Mouse (Mus musculus): ENCODE measurements at regions not wholly inside any gene's neighbourhood (a gene's known extent, or its start where the extent isn't known, plus 50 kb on each side); places are given as distances from the start of the nearest gene placed in this dataset.
"Not testable (repeated sequence)": the region's sequence is repeated elsewhere in the genome, so short reads cannot be mapped to it uniquely, and the experiment has no call there.

DNA sequence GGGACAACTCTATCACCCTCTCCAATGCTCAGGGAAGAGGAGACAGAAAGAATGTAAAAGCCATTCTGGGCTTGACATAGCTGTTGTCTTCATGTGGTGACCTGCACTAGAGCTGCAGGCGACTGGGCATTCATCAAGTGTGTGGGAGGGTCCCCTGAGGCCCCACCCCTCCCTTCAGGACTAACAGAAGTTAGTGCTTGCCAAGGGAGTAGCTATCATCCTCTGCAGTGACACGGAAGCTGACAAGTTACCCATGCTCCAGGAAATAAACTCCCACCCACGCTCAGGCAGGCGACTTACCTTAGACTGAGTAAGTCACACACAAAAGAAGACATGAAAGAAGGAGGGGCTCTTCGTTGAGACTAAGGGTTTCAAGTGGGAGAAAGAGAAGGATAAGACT lies 114.0 kb upstream of the Adgrf1 start:
- H3K79me3 ChIP-seq (ENCODE audit: low read depth) = no peaks in the 10 kb centered on the region
- no peak overlapping the region for H3K4me3 ChIP-seq (ENCODE audit: insufficient read depth, poor library complexity, severe bottlenecking)
- TF ChIP-seq FOSL1 (IDR thresholded peaks at IDR 0.05; ENCODE audit: insufficient read depth, low read length, poor library complexity, severe bottlenecking) = no peak
- no peak for TF ChIP-seq MYOG (IDR thresholded peaks at IDR 0.05; ENCODE audit: control insufficient read depth, extremely low read depth, insufficient read length)
- TF ChIP-seq USF1 (IDR thresholded peaks at IDR 0.05; ENCODE audit: low read depth) = no peak
- TF ChIP-seq CEBPB (IDR thresholded peaks at IDR 0.05; ENCODE audit: low read depth) = no peak
- TF ChIP-seq MYOD1 (IDR thresholded peaks at IDR 0.05; ENCODE audit: control insufficient read depth, insufficient read length, low read depth) = no peak
- no peak for TF ChIP-seq MAX (IDR thresholded peaks at IDR 0.05)
- no peak for TF ChIP-seq CTCF (IDR thresholded peaks at IDR 0.05; ENCODE audit: control insufficient read depth, insufficient read depth, insufficient read length)
- H3K27me3 ChIP-seq (ENCODE audit: control insufficient read depth, insufficient read depth, insufficient read length) = no peaks in the 10 kb centered on the region
- H3K79me2 ChIP-seq (ENCODE audit: control insufficient read depth, insufficient read depth) = no peaks in the 10 kb centered on the region
- no peak overlapping the region for H3ac ChIP-seq (ENCODE audit: control insufficient read depth, insufficient read length, low read depth)
- H3K36me3 ChIP-seq (ENCODE audit: control insufficient read depth, insufficient read depth) = no peaks in the 10 kb centered on the region

DNA sequence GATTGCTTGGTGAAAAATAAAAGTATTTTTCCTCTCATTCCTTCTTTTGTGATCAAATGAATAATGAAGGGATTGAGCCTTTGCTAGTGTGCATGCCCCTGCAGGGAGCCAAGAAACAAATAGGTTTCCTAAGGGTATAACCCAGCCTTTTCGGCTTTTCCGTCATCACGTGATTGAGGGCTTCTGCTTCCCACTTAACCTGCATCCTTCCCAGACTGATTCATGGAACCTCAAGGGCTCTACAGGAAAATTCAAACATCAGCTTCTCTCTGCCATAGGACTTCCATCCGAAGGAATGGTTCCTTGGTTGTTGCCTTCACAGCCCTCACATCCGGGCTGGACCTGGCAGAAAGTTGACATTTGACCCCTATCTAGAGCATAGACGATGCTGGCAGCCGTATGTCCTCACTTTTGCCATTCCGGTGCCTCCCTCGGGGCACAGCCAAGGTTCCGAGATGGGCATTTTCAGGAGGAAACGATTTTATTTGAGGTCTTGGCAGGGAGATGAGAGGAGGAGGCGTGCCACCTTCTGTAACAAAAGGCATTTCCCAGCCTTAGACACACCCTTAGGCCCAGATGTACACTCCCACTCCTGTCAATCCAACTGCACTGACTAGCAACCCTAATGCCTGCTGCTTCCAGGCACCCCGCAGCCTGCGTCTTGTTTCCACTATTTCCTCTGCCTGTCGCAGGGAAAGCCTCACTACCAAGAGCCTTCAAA lies 112.2 kb upstream of the Adgrf1 start:
- Histone ChIP-seq H3K4me3 (ENCODE audit: insufficient read depth, poor library complexity, severe bottlenecking) (no peak overlapping the region), H3K27me3 (ENCODE audit: control insufficient read depth, insufficient read depth, insufficient read length) (no peaks in the 10 kb centered on the region), H3ac (ENCODE audit: control insufficient read depth, insufficient read length, low read depth) (no peak overlapping the region), H3K36me3 (ENCODE audit: control insufficient read depth, insufficient read depth) (no peaks in the 10 kb centered on the region), H3K79me2 (ENCODE audit: control insufficient read depth, insufficient read depth) (no peaks in the 10 kb centered on the region), H3K79me3 (ENCODE audit: low read depth) (no peaks in the 10 kb centered on the region)
- TF ChIP-seq FOSL1 (IDR thresholded peaks at IDR 0.05; ENCODE audit: insufficient read depth, low read length, poor library complexity, severe bottlenecking) (no peak), MYOD1 (IDR thresholded peaks at IDR 0.05; ENCODE audit: control insufficient read depth, insufficient read length, low read depth) (no peak), CEBPB (IDR thresholded peaks at IDR 0.05; ENCODE audit: low read depth) (no peak), MAX (IDR thresholded peaks at IDR 0.05) (no peak), CTCF (IDR thresholded peaks at IDR 0.05; ENCODE audit: control insufficient read depth, insufficient read depth, insufficient read length) (no peak), MYOG (IDR thresholded peaks at IDR 0.05; ENCODE audit: control insufficient read depth, extremely low read depth, insufficient read length) (no peak), USF1 (IDR thresholded peaks at IDR 0.05; ENCODE audit: low read depth) (no peak)

DNA sequence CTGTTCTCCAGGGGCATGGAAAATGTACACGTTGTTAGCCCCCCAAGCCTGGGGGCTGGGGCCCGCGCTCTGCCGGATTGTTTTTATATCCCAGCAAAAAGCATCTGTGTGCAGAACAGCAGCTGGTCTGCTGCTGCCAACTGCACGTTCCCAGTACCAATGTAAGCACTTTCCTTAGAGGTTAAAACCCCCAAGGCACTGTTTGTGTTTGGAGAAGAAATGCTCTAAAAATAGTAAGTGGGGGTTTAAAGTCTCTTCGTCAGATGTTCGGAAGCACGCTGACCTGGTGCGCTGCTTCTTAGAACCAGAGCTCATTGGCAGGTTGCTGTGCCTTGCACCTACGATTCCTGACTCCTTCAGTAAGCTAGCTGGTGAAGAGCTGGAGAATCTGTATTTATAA lies 111.4 kb upstream of the Adgrf1 start:
- Histone ChIP-seq H3K79me2 (ENCODE audit: control insufficient read depth, insufficient read depth) (no peaks in the 10 kb centered on the region), H3K27me3 (ENCODE audit: control insufficient read depth, insufficient read depth, insufficient read length) (no peaks in the 10 kb centered on the region), H3K4me3 (ENCODE audit: insufficient read depth, poor library complexity, severe bottlenecking) (no peak overlapping the region), H3K36me3 (ENCODE audit: control insufficient read depth, insufficient read depth) (no peaks in the 10 kb centered on the region), H3K79me3 (ENCODE audit: low read depth) (no peaks in the 10 kb centered on the region), H3ac (ENCODE audit: control insufficient read depth, insufficient read length, low read depth) (no peak overlapping the region)
- TF ChIP-seq MYOD1 (IDR thresholded peaks at IDR 0.05; ENCODE audit: control insufficient read depth, insufficient read length, low read depth) (no peak), FOSL1 (IDR thresholded peaks at IDR 0.05; ENCODE audit: insufficient read depth, low read length, poor library complexity, severe bottlenecking) (no peak), MAX (IDR thresholded peaks at IDR 0.05) (no peak)

DNA sequence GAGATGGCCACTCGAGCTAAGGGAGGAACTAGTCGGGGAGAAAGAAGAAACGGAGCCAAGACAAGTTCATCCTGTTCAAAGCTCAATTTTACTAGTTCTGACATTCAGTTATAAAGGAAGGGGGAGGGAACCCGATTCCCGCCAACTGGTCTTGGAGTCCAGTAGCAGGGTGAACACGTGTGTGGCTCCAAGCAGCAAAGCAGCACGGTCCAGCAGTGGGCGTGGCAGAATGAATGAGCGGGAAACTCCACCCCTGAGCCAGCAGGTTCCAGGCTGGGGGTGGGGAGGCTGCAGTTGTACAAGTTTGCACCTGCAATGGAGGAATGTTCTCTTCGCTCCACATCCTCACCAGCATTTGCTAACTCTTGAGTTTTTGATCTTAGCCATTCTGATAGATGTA lies 108.8 kb upstream of the Adgrf1 start:
- not testable (repeated sequence) for H3K79me2 ChIP-seq (ENCODE audit: control insufficient read depth, insufficient read depth); H3ac ChIP-seq (ENCODE audit: control insufficient read depth, insufficient read length, low read depth); H3K27me3 ChIP-seq (ENCODE audit: control insufficient read depth, insufficient read depth, insufficient read length); H3K36me3 ChIP-seq (ENCODE audit: control insufficient read depth, insufficient read depth); H3K79me3 ChIP-seq (ENCODE audit: low read depth); H3K4me3 ChIP-seq (ENCODE audit: insufficient read depth, poor library complexity, severe bottlenecking)

DNA sequence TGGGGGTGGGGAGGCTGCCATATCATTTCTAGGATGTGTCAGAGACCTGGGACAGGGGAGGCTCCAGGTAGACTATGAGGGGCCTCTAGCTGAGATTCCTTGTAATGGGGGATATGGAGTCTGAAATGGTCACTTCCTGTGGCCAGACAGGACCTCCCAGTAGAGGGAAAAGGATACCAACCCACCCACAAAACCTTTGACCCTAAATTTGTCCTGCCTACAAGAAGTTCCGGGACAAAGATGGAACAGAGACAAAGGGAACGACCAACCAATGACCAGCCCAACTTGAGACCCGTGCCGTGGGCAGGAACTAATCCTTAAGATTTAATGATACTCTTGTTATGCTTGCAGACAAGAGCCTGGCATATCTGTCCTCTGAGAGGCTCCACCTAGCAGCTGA lies 107.0 kb upstream of the Adgrf1 start:
- Histone ChIP-seq H3K4me3 (ENCODE audit: insufficient read depth, poor library complexity, severe bottlenecking) (no peak overlapping the region), H3ac (ENCODE audit: control insufficient read depth, insufficient read length, low read depth) (no peak overlapping the region), H3K79me3 (ENCODE audit: low read depth) (no peaks in the 10 kb centered on the region), H3K79me2 (ENCODE audit: control insufficient read depth, insufficient read depth) (no peaks in the 10 kb centered on the region), H3K27me3 (ENCODE audit: control insufficient read depth, insufficient read depth, insufficient read length) (no peaks in the 10 kb centered on the region), H3K36me3 (ENCODE audit: control insufficient read depth, insufficient read depth) (no peaks in the 10 kb centered on the region)
- no peak for TF ChIP-seq CTCF (IDR thresholded peaks at IDR 0.05; ENCODE audit: control insufficient read depth, insufficient read depth, insufficient read length)
- no peak for TF ChIP-seq CEBPB (IDR thresholded peaks at IDR 0.05; ENCODE audit: low read depth)
- TF ChIP-seq USF1 (IDR thresholded peaks at IDR 0.05; ENCODE audit: low read depth) = no peak
- no peak for TF ChIP-seq MYOG (IDR thresholded peaks at IDR 0.05; ENCODE audit: control insufficient read depth, extremely low read depth, insufficient read length)
- no peak for TF ChIP-seq FOSL1 (IDR thresholded peaks at IDR 0.05; ENCODE audit: insufficient read depth, low read length, poor library complexity, severe bottlenecking)
- no peak for TF ChIP-seq MAX (IDR thresholded peaks at IDR 0.05)

DNA sequence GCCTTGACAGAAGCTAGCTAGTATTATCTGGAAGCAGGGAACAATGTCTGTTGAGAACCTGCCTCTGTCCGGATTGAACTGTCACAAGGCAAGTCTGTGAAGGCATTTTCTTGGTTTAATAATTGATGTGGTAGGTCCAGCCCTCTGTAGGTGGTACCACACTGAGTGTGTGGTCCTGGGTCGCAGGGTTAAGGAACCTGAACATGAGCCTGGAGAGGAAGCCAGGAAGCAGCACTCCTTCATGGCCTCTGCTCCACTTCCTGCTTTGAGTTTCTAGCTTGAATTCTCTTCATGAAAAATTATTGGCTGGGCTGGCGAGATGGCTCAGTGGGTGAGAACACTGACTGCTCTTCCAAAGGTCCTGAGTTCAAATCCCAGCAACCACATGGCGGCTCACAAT lies 104.0 kb upstream of the Adgrf1 start:
- H3ac ChIP-seq (ENCODE audit: control insufficient read depth, insufficient read length, low read depth) = no peak overlapping the region
- H3K27me3 ChIP-seq (ENCODE audit: control insufficient read depth, insufficient read depth, insufficient read length) = no peaks in the 10 kb centered on the region
- no peaks in the 10 kb centered on the region for H3K36me3 ChIP-seq (ENCODE audit: control insufficient read depth, insufficient read depth)
- TF ChIP-seq USF1 (IDR thresholded peaks at IDR 0.05; ENCODE audit: low read depth) (no peak), FOSL1 (IDR thresholded peaks at IDR 0.05; ENCODE audit: insufficient read depth, low read length, poor library complexity, severe bottlenecking) (no peak), MYOG (IDR thresholded peaks at IDR 0.05; ENCODE audit: control insufficient read depth, extremely low read depth, insufficient read length) (no peak), CTCF (IDR thresholded peaks at IDR 0.05; ENCODE audit: control insufficient read depth, insufficient read depth, insufficient read length) (no peak), CEBPB (IDR thresholded peaks at IDR 0.05; ENCODE audit: low read depth) (no peak), MAX (IDR thresholded peaks at IDR 0.05) (no peak), MYOD1 (IDR thresholded peaks at IDR 0.05; ENCODE audit: control insufficient read depth, insufficient read length, low read depth) (no peak)
- H3K4me3 ChIP-seq (ENCODE audit: insufficient read depth, poor library complexity, severe bottlenecking) = no peak overlapping the region
- no peaks in the 10 kb centered on the region for H3K79me3 ChIP-seq (ENCODE audit: low read depth)
- H3K79me2 ChIP-seq (ENCODE audit: control insufficient read depth, insufficient read depth) = no peaks in the 10 kb centered on the region

Data from C2C12 (cell line).